In the genomic region with DNA sequence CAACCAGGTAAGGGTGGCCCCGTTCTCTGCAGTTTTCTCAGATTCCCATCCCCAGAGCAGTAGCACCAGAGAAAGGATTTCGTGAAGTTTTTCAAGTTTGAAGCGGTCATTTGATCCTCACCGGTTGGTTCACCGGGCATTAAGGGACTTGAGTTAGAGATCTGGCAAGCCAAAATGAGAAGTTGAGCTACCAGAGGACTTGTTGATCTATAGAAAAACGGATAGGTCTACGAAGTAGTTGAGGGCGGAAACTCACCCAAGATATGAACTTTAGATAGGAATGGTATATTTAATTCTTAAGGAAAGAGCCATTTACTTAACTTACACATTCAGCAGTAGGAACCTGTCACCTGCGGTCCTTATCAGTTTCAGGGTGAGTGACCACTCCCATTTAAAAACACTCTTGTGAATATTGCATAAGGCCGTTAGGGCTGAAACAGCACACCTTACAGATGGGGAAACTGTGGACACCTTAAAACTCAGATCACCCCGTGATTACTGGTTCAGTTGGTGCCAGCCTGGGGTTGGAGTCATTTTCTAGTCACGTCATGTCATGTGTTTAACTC, we compare ENCODE assay signal across 7 mouse cellular contexts. TPM values are rescaled to one million over a fixed set of nuclear protein-coding genes. Genes with fewer than 3 reads are reported as not detected.
DNase-seq lines count a peak whose midpoint lies in the region; ATAC-seq and TF ChIP-seq lines count a peak whose summit lies in the region.

No protein-coding gene starts in this region.

- WGBS in forebrain, postnatal 0 days: 28% methylated on average over 12 of the region's 12 CpGs
- WGBS in lung, embryonic 16.5 days: 12% methylated on average over 12 of the region's 12 CpGs

- peaks cover 12% of the 10 kb centered on the region for H3K4me1 ChIP-seq in testis, adult 2 months (ENCODE audit: control insufficient read depth, insufficient read depth, low read length)
- H3K4me1 ChIP-seq in forebrain, postnatal 0 days (ENCODE audit: insufficient read depth): peaks cover 12% of the 10 kb centered on the region
- H3K4me1 ChIP-seq in lung, embryonic 16.5 days (replicated peaks; ENCODE audit: control insufficient read depth, insufficient read depth, low read length): peaks cover 9% of the 10 kb centered on the region; the same call in 1 of the 2 replicates

- H3K36me3 ChIP-seq in testis, adult 2 months (ENCODE audit: control insufficient read depth, insufficient read depth, low read length): no peaks in the 10 kb centered on the region
- H3K36me3 ChIP-seq in forebrain, postnatal 0 days (ENCODE audit: insufficient read depth): no peaks in the 10 kb centered on the region
- H3K36me3 ChIP-seq in lung, embryonic 16.5 days (ENCODE audit: control insufficient read depth, insufficient read depth, low read length): no peaks in the 10 kb centered on the region

- TF ChIP-seq CTCF in testis, adult 2 months (IDR thresholded peaks at IDR 0.05; ENCODE audit: control insufficient read depth, insufficient read depth, insufficient replicate concordance, low read depth, low read length): no peak
- TF ChIP-seq CTCF in forebrain, postnatal 0 days (IDR thresholded peaks at IDR 0.05; ENCODE audit: low read depth): no peak

- H3K27ac ChIP-seq in testis, adult 2 months (ENCODE audit: control insufficient read depth, insufficient read depth, low read depth, low read length): no peak overlapping the region
- no peak overlapping the region for H3K27ac ChIP-seq in forebrain, postnatal 0 days (ENCODE audit: low read depth, low read length)
- peak overlapping the region; percentile 83 for H3K27ac ChIP-seq in lung, embryonic 16.5 days (ENCODE audit: low read length)

- DNase-seq in testis, postnatal 10 days (ENCODE audit: low spot score): no peak
- no peak for DNase-seq in forebrain, postnatal 0 days
- DNase-seq in gastrocnemius, postnatal 14 days: no peak

- peak overlapping the region; percentile 86 for H3K4me3 ChIP-seq in testis, adult 2 months (ENCODE audit: control insufficient read depth, low read depth, low read length)
- peak overlapping the region; percentile 51 for H3K4me3 ChIP-seq in forebrain, postnatal 0 days (ENCODE audit: low read depth, low read length)
- peak overlapping the region; percentile 60 for H3K4me3 ChIP-seq in lung, embryonic 16.5 days (ENCODE audit: low read length)

- no peak for ATAC-seq in forebrain, postnatal 0 days
- no peak for ATAC-seq in lung, embryonic 16.5 days (ENCODE audit: low read depth)
- no peak for ATAC-seq in frontal cortex, adult (ENCODE audit: low TSS enrichment)
- no peak for ATAC-seq in activated CD4-positive, CD25-positive, alpha-beta regulatory T cell, adult 4 months

- intact Hi-C loops in gastrocnemius, postnatal 14 days (cut with DNase I; ENCODE audit: low total_unique reads): no loop called here

- TF ChIP-seq POLR2A in testis, adult 2 months (IDR thresholded peaks at IDR 0.05; ENCODE audit: control insufficient read depth, low read depth, low read length): no peak

- peak overlapping the region; percentile 58 for H3K9ac ChIP-seq in forebrain, postnatal 0 days
- peak overlapping the region; percentile 71 for H3K9ac ChIP-seq in lung, embryonic 16.5 days (ENCODE audit: low read length)

- H3K4me2 ChIP-seq in forebrain, postnatal 0 days (ENCODE audit: low read depth): peak overlapping the region; percentile 99
- peak overlapping the region; percentile 90 for H3K4me2 ChIP-seq in lung, embryonic 16.5 days (ENCODE audit: low read depth, low read length)

- no peaks in the 10 kb centered on the region for H3K9me3 ChIP-seq in forebrain, postnatal 0 days (ENCODE audit: low read length)
- no peaks in the 10 kb centered on the region for H3K9me3 ChIP-seq in lung, embryonic 16.5 days (ENCODE audit: control insufficient read depth, low read length)

- peaks cover 2% of the 10 kb centered on the region; the same call in 1 of the 2 replicates for H3K27me3 ChIP-seq in testis, adult 2 months (ENCODE audit: control insufficient read depth, insufficient read depth, low read length)
- no peaks in the 10 kb centered on the region; the same call in 1 of the 2 replicates for H3K27me3 ChIP-seq in forebrain, postnatal 0 days (ENCODE audit: insufficient read depth, low read length)
- no peaks in the 10 kb centered on the region for H3K27me3 ChIP-seq in lung, embryonic 16.5 days (ENCODE audit: control insufficient read depth, insufficient read depth, low read depth, low read length)

RNA-seq across cellular contexts. Expression of a gene that starts 1.7 kb away (rescaled TPM):
- 18.8 and 21.2 TPM in 2 replicates for polyA plus RNA-seq in testis, adult 2 months (2012; rRNA removed)
- total RNA-seq in forebrain, postnatal 0 days (2014; rRNA removed): 12.5 and 16.3 TPM in 2 replicates
- polyA plus RNA-seq in forebrain, postnatal 0 days (2015; fragmentation: Nextera tagmentation; extraction: Ambion mirVana): 8.6 and 11.9 TPM in 2 replicates
- polyA plus RNA-seq in lung, embryonic 16.5 days (2015; fragmentation: Nextera tagmentation; extraction: Ambion mirVana): 20.2 and 21.7 TPM in 2 replicates
- polyA plus RNA-seq in activated CD4-positive, CD25-positive, alpha-beta regulatory T cell, adult 4 months (2017; shearing (Covaris generic)): 1 to 10 TPM; 1.5 to 2.8 TPM
- under 1 TPM; 0.66 to 0.82 TPM for total RNA-seq in gastrocnemius, postnatal 14 days (2021)
